Mouse (Mus musculus): ENCODE results near the gene Lrrc4.

- TF ChIP-seq CTCF (IDR thresholded peaks at IDR 0.05; ENCODE audit: extremely low read depth, insufficient read length, insufficient replicate concordance, low read depth, low read length) (no peak), POLR2A (IDR thresholded peaks at IDR 0.05; ENCODE audit: low read depth, low read length) (no peak)
Measured at GRCm38 (mm10) chr6:28753681-28754080, 77.9 kb downstream of the Lrrc4 start.

Data from small intestine, adult 2 months (tissue).